ENCODE assay signal across 16 mouse cellular contexts in genomic region chr1:136699571-136699970, GRCm38 (mm10).
"Had no signal": no experiment of that assay in that cellular context is flagged by ENCODE, and none has a peak within 500 bp of the region (broad histone marks: within the 10 kb centered on the region; RNA-seq: fewer than 3 reads in every experiment).

No protein-coding gene starts in this region.

- ATAC-seq: liver, postnatal 0 days had no signal

- H3K9me3 ChIP-seq: limb, embryonic 12.5 days; limb, embryonic 15.5 days; neural tube, embryonic 12.5 days had no signal

- H3K36me3 ChIP-seq: limb, embryonic 12.5 days; limb, embryonic 15.5 days; neural tube, embryonic 12.5 days had no signal

- H3K27ac ChIP-seq: kidney, postnatal 0 days; limb, embryonic 12.5 days; limb, embryonic 15.5 days; liver, embryonic 14.5 days; neural tube, embryonic 12.5 days had no signal

- H3K4me2 ChIP-seq: limb, embryonic 12.5 days; limb, embryonic 15.5 days; liver, embryonic 11.5 days; midbrain, embryonic 11.5 days; neural tube, embryonic 12.5 days had no signal

- H3K9ac ChIP-seq: limb, embryonic 12.5 days; limb, embryonic 15.5 days; liver, embryonic 14.5 days; liver, postnatal 0 days; neural tube, embryonic 12.5 days had no signal

- H3K4me3 ChIP-seq: limb, embryonic 12.5 days; limb, embryonic 15.5 days; neural tube, embryonic 12.5 days had no signal

- DNase-seq: kidney, adult 2 months; kidney, postnatal 36 days; left cerebral cortex, postnatal 4 days; liver, postnatal 0 days; lung, postnatal 14 days; lung, postnatal 4 days; midbrain, embryonic 14.5 days; retina, postnatal 1 day; thymus, postnatal 36 days had no signal

- H3K27me3 ChIP-seq: limb, embryonic 12.5 days; limb, embryonic 15.5 days; neural tube, embryonic 12.5 days had no signal
